Mouse (Mus musculus) right cerebral cortex, adult 18-20 months (tissue): ENCODE data around the gene Lrig1.

Experiments used
- DNase-seq: peaks from one replicate; pipeline ENCODE4 v3.0.0; 2022; ENCODE audit warnings: mixed read lengths

Gene Lrig1

DNA sequence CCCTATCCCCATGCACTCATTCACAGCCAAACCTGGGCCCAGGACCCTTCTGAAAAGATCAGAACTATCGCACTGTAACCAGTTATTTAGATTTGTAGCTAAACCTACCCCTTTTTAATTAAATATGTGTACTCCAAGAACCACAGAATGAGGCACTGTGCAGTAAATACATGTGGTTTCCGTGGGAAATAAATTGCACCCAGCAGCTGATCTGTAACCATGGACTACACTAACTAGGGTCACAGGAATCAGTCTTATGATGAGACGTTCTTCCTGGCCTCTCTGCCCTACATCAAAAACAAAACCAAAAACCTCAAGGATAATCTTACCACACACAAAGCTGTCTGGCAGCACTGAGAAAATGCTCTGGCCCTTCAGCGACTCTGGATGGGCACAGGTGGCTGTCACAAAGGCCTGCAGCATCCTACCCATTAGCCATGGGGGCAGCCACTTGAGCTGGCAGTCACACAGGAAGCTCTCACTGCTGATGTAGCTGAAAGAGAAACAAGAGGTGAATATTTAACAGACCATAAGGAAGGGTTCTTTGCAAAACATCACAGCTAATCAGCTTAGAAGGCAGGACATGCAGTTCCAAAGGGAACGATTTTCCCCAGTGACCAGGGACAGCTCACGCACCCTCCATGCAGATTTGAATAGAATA, 86.6 kb downstream of the Lrig1 start:
- DNase-seq: no peak

DNA sequence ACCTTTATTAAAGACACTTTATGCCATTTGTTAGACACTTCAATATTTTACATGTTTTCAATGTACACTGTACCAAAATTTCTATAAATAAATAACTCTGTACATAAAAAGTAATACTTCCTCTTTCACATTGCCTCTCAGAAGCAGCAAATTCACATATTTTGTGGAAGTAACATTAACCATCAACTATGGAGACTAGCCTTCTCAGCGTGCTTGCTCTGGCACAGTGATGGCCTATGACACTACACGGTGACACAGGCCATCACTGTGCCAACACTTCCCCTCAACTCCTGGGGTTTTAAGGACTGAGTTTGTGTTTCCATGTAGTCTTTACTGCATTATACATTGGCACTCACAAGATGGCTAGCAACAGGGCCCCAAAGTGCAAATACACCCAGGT, 95.4 kb downstream of the Lrig1 start:
- no peak for DNase-seq

DNA sequence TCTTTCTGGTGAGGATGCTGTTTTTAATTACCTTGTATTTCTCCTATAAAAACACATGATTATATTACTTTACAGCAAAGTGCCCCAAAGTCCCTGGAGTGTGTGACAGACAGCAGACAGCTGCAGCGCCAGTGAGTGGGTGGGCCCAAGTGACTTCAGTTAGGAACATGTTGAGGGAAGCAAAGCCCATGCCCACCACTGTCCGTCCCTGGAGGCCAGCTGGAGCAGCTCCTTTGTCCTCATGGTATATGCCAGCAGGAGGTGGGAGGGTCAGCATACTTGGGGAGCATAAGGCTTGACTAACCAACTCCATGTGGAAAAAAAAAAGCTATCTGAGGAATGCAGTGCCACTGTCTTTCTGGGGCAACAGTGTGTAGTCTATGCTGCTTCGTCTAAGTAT, 95.9 kb downstream of the Lrig1 start:
- no peak for DNase-seq

DNA sequence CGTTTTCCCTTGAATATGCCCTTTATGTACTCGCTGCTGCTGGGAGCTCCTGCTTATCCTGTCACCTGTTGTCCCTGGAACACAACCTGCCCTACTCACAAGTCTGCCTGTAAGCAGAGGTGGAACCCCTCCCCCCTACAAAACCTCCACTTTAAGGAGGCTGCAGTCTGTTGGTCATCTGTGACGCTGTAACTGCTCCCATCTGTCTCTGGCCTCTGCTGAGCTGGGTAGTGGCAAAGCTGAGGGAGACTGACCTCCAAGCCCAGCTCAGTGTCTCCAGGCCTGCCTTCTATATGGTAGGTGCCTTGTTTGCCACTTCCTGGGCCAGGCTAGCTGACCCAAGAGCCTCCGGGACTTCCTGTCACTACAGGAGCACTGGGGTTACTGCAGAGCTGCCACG, 98.1 kb downstream of the Lrig1 start:
- no peak for DNase-seq

DNA sequence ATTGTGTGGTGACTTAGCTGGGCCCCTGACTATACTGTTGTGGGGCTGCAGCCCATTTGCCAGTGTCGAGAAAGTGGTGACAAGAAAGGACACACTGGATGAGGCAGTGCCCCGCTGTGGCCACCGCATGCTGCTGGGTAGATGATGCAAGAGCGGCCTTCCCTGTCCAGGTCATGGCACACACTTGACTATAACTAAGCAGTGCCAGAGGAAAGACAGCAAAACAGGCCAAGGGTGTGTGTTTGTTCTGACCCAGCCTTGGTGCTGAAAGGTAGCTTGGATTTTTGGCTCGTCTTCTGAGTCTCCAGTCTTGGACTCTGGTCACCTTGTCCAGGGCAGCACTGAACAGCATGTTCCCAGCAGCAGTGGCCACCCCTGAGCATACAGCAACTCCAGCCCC, 98.9 kb downstream of the Lrig1 start:
- DNase-seq: no peak

DNA sequence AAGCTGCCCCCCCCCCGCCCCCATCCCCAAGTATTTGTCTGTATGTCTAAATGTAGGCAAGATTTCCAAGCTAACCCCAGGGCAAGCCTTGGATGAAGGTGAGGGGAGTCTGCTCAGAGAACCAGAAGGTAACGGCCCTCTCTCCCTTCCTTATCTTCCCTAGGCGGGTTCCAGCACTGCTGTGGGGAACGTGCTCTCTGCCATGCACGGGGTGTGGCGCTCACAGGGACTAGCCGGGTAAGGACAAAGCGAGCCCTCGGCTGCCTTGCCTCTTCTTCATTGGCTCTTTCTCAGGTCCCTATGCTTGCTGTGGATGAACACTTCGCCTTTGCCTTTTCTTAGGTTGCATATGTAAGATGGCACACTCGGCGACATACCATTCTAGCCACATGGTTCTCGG, 100.9 kb downstream of the Lrig1 start:
- no peak for DNase-seq

DNA sequence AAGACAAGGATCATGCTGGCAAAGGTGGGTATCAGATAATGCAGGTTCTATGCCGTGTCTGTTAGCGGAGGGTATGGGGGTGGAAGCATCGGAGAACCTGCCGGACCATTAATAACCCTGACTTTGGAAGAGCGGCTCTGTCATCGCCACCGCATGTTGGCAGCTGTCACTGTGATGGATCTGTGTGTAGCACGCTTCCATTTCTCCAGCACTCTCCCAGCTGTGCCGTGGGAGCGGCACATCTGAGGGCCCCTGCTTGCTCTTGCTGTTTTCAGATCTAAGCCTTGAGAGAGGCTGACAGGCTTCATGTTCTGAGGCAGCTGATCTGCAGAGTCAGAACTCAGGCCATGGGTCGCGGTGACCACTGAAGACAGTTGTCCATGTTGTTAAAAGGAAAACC, 101.5 kb downstream of the Lrig1 start:
- DNase-seq: no peak

DNA sequence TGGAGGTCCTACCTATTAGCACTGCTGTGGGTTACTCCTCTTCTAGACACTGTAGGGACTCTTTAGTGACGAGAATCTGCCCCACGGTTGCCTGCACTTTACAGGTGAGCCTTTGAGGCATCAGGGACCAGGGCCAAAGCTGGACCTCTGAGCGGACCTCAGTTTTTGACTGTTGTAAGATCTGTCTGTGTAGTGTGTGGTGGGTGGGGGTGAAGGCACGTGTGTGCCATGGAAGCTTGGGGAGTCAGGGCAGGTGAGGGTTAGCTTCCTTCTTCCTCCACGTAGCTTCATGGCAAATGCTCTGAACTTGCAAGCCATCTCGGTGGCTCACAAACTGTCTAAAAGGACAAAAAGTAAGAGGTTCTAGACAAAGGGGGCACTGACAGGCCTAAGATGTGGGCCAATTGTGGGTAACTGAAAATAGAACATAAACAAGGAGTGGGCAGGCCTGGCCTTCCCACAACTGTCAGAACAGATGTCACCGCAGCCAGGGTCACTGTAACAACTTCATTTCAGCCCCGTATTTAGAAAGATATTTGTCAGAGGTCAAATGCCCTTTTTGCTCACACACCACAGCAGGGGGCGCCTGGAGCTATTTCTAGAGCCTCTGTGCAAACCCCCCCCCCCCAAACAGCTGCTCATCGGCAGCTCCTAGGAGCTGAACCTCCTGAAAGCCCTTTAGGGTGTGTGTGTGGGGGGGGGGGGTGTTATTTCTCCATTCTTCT, 103.0 kb downstream of the Lrig1 start:
- DNase-seq: no peak

DNA sequence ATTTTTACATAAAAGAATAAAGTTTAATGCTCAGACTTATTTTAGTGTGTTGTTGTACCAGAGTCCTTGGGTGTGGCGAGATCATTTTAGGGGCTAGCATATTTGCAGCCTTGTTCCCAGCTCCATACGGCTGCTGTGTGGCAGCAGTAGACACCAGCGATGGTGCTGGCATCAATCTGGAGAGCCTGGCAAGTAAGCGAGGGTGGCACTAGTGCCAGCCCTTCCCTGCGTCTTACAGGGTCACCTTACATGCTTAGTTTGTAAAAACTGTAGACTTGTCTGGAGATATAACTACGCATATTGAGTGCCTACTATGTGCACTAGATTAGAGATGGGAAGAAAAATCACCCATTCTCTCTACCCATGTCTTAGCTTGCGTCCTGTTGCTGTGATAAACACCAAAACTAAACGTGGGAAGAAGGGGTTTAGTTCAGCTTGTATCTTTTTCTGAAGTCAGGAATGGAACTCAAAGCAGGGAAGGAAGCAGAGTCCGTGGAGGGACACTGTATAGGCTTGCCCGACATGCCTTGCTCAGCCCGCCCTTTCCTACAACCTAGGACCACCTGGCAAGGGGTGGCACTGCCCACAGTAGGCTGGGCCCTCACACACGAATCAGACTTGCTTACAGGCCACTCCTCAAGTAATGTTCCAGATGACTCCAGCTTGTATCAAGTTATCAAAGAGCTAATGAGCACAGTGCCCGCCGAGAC, 103.8 kb downstream of the Lrig1 start:
- DNase-seq: no peak

DNA sequence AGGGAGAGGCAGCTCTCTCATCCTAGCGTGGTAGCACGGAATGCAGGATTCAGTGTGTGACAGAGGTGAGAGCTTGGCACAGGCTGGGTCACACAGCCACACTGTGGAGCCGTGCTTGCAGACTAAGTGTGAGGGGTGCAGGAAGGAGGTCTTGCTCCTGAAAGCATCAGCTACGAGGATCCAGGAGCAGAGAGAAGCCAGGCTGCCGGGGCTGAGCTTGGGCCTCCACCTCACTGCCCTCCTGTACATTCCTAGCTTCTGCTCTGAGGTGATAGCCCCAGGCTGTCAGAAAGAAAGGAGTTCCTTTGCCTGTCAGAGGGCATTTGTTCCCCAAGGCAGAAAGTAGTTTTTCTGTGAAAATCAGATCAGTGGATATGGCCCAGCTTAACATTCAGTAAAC, 104.8 kb downstream of the Lrig1 start:
- DNase-seq: no peak

DNA sequence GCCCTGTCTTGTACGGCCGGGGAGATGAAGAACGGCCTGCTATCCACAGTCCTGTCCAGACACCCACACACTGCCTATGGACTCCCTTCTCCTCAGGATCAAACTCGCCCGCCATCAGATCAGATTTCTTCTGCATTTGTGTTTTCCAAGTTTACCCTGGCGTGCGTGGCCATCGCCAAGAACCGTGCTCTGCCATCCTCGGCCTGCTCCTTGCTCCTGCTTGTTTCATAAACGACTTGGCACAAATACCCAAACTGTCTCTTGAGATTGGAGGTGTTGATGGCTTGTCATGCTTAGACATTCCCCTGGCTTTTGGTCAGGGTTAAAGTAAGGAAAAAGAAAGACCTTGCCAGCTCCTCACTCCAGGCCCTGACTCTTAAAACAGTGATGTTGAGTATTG, 105.2 kb downstream of the Lrig1 start:
- no peak for DNase-seq

DNA sequence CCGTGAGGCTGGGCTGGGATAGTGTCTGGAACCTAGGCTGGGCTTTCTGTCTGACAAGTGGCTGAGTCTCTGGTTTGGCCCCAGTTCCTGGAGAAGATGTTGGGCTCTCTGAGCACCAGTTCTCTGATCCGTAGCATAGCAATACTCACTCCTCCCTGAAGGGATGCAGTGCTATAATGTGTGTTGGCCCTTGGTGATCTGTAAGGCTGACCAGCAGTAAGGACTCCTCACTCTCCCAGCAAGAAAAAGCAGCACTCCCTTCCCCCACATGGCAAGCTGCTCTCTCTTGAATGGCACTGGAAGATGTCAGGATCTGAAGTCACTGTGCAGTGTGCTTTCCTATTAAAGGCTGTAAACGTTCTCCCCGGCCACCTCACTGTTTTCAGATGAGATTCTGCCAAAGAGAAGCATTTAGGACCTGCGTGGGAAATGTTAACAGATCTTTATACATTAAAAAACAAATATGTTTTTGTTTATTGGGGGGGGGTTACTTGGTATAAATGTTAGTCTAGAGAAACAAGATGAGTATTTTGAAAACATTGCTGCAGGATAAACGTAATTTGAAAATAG, 105.8 kb downstream of the Lrig1 start:
- no peak for DNase-seq

DNA sequence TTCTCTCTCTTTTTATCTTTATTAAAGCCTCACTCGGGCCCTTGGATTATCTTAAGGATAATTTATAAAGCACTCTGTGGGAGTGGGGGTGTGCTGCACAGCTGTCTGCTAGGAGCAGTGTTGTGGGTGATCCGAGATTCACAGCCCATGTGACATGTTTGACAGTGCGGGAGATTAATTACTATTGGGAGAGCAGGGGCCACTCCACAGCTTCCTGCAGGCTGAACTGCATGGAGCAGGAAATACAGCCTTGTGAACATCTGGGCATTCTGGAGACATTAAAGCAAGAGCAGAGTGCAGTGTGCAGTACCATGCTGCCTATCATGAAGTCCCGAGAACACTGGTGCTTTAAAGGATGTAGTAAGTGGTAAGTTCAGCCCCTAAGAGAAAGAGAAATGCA, 107.2 kb downstream of the Lrig1 start:
- DNase-seq: no peak

DNA sequence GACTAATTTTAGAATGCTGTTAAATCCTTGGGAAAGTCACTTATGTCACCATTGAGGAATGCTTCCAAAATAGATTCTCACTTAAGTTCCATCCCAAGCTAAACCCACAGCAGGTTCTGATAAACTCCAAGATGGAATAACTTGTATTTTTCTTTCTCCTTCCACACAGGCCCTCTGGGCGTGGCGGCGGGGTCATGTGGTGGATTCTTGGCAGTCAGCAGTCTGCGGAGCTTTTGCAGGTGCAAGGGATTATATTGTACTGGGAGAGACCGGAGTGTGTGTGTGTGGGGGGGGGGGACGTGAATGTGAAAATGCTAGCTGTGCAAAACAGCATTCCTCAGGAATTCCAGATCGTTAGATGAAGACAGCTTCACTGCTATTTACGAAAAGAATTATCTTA, 107.7 kb downstream of the Lrig1 start:
- no peak for DNase-seq

DNA sequence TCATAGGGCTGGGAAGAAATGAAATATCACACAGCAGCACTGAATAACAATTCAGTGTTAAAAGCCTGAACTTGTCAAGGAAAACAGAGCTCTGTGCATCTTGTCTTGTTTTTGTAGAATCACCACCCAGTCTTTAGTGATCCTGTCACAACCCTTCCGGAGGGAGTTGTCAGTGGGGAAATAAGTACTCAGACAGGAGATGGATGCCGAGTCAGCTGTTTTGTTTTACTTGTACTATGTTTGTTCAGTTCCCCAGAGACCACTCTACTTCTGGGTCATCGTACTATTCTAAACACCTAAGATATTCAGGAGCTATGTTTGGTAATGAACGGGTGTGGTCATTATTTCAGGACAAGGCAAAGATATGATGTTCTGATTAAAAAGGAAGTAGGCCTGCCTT, 111.6 kb downstream of the Lrig1 start:
- DNase-seq: no peak

DNA sequence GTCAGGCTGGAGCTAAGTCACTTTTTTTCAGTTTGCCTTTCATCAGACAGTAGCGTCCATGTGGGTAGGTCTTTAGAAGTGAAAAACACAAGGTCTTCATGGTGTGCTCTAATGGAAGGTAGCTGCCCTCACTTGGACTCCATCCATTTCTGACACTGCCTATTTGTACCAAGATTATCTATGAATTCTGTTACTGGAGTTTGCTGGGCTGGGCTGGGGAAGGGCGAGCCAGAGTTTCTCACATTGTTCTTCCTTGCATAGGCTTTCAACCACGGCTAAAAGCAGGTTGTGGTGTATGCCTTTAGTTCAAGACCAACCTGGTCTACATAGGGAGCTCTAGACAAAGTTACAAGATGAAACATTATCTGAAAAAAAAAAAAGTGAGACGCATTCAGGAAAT, 115.0 kb downstream of the Lrig1 start:
- no peak for DNase-seq

DNA sequence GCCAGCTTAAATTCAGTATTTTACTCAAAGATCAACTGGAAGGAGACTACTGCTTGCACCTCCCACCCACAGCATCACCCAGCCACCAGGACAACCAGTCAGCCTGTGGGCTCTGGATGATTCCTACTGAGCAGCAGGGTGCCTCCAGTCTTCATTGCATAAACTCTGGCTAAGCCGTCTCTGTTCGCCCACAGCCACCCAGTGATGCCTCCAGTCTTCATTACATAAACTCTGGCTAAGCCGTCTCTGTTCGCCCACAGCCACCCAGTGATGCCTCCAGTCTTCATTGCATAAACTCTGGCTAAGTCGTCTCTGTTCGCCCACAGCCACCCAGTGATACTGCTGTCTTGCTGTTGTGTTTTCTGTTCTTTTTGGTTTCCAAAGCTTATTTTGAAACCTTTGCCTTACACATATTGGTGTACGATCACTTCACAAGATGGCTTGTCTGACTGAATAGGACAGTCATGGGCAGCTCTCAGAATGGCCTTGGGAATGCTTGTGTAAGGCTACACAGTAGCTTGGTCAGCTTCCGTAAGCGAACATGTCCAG, 115.7 kb downstream of the Lrig1 start:
- peak; percentile 80 for DNase-seq

DNA sequence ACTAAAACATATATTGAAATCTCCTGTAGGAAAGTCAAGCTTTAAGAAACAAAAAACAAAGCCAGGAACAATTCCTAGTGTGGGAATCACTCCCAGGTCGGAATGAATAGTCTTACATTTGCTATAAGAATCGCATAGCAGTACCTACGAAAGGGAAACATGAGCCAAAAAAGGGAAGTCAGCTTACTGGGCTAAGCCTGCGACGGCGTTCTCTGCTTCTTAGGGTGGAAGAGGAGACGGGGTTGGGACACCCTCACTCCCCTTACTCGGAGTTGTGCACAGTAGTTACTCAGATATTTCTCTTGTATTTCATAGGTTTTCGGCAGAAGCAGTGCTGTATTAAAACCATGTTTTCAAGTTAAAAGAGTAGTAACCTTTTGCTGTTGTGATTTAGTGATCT, 117.9 kb downstream of the Lrig1 start:
- no peak for DNase-seq

DNA sequence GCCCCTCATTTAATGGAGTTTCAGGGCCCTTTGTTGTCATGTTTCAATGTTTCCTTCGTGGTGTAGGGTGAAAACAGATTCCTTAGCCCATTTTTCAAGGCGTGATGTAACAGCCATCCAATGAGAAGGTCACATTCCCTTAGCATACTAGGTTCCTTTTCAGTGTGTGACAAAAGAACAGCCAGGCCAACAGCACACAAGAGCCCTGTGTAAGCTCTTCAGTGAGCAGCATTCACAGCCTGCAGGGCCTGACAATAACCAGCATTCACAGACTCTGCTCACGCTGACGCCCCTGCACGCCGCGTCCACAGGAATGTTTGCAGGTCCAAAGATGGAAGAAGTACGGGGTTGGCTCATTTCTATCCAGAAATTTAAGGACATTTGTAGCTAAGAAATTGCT, 122.0 kb downstream of the Lrig1 start:
- peak; percentile 39 for DNase-seq

DNA sequence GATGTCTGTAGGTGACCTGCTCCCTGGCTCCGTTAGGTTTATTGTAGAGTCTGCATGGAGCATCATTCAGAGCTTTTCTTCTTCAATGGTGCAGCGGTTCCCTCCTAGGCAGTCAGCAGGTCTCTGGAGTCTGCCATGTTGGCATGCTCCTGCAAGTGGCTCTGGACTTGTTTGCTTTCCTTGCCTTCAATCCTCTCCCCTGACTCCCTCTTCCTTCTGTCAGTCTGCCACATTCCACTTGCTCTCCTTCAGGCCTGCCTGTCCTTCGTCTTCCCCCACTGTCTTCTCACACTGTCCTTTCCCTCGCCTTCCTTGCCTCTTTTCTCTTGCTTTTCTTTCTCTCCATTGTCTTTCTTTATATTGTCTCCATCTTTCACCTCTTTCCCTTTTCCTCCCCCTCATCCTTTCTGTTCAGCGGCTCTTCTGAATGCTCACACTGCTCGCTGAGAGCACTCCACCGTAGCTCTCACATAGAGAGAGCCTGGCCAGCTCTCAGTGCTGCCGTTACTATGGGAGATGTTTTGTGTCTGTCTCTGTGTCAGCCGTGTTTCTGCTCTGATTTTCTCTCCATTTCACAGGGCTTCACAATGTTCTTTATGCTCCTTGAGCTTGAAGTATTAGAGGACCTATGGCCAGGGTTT, 124.3 kb downstream of the Lrig1 start:
- no peak for DNase-seq

DNA sequence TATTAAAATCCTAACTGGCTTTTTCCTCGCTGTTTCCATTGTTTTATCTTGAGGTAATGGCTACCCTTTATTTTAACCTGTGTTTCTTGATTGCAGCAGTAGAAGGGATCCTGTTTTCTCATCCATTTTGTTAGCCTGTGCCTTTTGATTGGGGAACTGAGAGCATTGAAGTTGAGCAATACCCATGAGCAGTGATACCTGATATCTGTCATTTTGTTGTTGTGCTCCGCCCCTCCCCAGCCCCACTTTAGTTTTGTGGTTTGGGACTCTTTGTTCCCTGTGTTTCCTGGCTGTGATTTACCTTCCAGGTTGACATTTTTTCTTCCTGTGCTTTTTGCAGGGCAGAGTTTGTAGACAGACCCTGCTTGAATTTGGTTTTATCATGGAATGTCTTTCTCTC, 131.9 kb downstream of the Lrig1 start:
- no peak for DNase-seq

DNA sequence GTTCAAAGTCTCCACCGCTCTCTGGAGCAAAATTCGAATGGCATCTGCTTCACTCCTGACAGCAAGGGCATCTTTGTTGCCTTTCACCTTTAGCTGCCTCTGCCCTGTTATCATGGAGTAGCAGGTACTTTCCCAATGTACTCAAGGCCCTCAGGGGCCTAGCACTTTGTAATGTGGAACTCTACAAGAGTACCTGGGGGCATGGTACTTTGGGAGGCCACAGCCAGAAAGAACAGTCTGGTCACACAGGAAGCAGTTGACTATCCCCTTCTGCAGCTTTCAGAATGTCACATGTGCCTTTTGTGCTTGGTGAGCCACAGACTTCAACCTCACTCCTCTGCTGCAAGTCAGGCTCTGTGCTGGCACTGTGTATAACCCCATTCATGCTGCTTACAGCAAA, 134.2 kb downstream of the Lrig1 start:
- DNase-seq: no peak
